Mouse (Mus musculus): ENCODE results near the gene Kctd3. TPM values are rescaled to one million over a fixed set of nuclear protein-coding genes. Genes with fewer than 3 reads are reported as not detected.

The Kctd3 gene
- 28.5 and 32.6 TPM in 2 replicates for polyA plus RNA-seq (2016; fragmentation: Nextera tagmentation; extraction: Ambion mirVana)

DNA sequence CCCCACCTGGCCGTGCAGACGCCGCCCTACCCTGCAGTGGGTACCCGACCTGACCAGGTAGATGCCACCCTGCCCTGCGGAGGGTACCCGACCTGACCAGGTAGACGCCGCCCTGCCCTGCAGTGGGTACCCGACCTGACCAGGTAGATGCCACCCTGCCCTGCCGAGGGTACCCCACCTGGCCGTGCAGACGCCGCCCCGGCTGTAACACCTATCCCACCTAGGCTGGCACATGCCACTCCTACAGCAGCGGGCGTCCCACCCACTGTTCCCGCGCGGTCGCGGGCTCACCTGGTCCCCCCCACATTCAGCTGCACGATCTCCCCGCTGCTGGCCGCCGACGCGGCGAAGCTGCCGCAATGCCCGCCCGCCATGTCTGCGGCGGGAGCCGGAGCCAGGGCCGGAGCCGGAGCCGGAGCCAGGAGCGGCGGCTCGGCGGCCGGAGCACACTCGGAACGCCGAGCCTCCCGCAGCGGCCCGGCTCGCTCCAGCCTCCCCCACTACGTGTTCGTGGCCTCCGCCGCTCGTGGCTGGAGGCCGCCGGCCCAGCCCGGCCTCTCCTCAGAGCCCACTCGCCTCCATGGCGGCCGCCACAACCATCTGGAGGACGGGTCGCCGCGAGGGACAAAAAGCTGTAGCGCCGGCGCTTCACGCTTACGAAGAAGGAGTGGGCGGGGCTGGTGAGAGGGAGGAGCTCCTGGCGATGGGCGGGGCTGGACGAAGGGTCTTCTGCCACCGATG, at the start of gene Kctd3:
Gene Kctd3, minus strand, starts transcription at position 603 of the 741 bp plus-strand sequence.
- under 1% methylated on average over 74 of the region's 74 CpGs for WGBS

GRCm38 (mm10) chr1:189057425-189057824, 49.8 kb upstream of the Kctd3 start:
- no peak for DNase-seq (ENCODE audit: low spot score)
- no peak overlapping the region for H3K27ac ChIP-seq
- WGBS = 66% methylated on average over 4 of the region's 4 CpGs
- H3K27me3 ChIP-seq (ENCODE audit: low read depth, poor library complexity, severe bottlenecking) = no peaks in the 10 kb centered on the region
- H3K36me3 ChIP-seq = no peaks in the 10 kb centered on the region
- H3K4me1 ChIP-seq = no peaks in the 10 kb centered on the region
- no peak overlapping the region for H3K4me3 ChIP-seq
- no peaks in the 10 kb centered on the region for H3K9me3 ChIP-seq (replicated peaks)

More for the DNA sequence above, at the start of gene Kctd3:
- Histone ChIP-seq H3K27me3 (ENCODE audit: low read depth, poor library complexity, severe bottlenecking) (0 out of 2 replicates have a peak, but pooled peaks cover 1% of the 10 kb centered on the region), H3K36me3 (peaks cover 20% of the 10 kb centered on the region), H3K4me1 (peaks cover 20% of the 10 kb centered on the region), H3K27ac (peak within 1 kb of the TSS; percentile 97), H3K4me3 (peak within 1 kb of the TSS; percentile 99), H3K9me3 (replicated peaks) (no peaks in the 10 kb centered on the region)
- DNase-seq (ENCODE audit: low spot score) = peak; percentile 99

GRCm38 (mm10) chr1:189055933-189056332, 48.3 kb upstream of the Kctd3 start:
- no peaks in the 10 kb centered on the region for H3K36me3 ChIP-seq
- no peak for DNase-seq (ENCODE audit: low spot score)
- no peaks in the 10 kb centered on the region for H3K27me3 ChIP-seq (ENCODE audit: low read depth, poor library complexity, severe bottlenecking)
- H3K9me3 ChIP-seq (replicated peaks) = no peaks in the 10 kb centered on the region
- H3K4me3 ChIP-seq = no peak overlapping the region
- H3K27ac ChIP-seq = no peak overlapping the region
- WGBS = 38% methylated on average over 2 of the region's 2 CpGs
- no peaks in the 10 kb centered on the region for H3K4me1 ChIP-seq

DNA sequence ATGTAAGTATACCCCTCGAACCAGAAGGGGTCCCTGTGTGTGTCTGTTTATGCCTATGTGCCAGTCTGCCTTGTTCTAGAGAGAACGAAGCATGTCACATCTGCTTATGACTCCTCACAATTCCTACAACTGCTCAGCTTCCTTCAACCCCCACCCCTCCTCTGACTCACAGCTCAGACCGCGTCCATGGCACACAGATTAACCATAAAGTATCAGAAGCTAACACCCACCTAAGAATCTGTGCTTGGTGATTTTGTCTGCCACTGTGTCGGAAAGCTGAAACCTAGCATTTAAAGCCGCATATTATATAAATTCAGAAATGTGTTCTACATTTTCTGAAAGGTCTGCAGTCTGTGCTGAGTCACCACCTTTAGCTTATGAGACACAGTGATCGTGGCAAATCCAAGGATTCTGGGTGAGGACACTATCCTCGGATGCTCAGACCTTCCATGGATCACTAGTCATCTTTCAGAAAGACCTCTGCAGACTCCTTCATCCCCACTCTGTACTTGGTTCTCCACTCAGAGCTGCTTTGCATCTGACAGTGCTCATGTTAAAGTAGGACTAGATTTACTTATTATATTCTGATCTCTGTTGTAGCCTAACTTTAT, 47.4 kb upstream of the Kctd3 start:
- DNase-seq (ENCODE audit: low spot score) = no peak
- Histone ChIP-seq H3K27me3 (ENCODE audit: low read depth, poor library complexity, severe bottlenecking) (no peaks in the 10 kb centered on the region), H3K4me3 (no peak overlapping the region), H3K4me1 (peaks cover 8% of the 10 kb centered on the region; the same call in 1 of the 2 replicates), H3K9me3 (replicated peaks) (no peaks in the 10 kb centered on the region), H3K36me3 (no peaks in the 10 kb centered on the region), H3K27ac (no peak overlapping the region)
- WGBS = 86% methylated on average over 8 of the region's 8 CpGs

- WGBS = 89% methylated on average over 5 of the region's 5 CpGs
- no peak for DNase-seq (ENCODE audit: low spot score)
Observed at GRCm38 (mm10) chr1:189054191-189054590, 46.5 kb upstream of the Kctd3 start.

DNA sequence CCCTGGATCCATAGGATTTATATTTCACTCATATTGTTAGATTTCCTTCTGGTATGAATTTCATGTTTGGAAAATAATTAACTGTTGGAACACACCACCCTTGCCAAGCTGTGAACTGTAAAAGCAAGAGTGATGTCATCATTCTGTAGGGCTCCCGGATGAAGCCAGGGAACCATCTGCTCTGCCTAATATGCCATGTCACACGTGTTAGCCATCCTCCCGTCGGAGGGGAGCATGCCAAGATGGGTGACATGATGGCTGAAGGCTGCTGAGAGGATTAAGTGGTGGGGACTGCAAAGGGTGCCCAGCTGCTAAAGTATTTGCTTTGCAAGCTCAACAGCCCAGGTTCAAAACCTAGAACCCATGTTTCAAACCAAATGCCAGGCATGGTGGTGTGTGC, 44.5 kb upstream of the Kctd3 start:
- peaks cover 14% of the 10 kb centered on the region; the same call in 1 of the 2 replicates for H3K4me1 ChIP-seq
- no peaks in the 10 kb centered on the region for H3K27me3 ChIP-seq (ENCODE audit: low read depth, poor library complexity, severe bottlenecking)
- no peaks in the 10 kb centered on the region for H3K36me3 ChIP-seq
- WGBS = 92% methylated on average over 4 of the region's 4 CpGs
- H3K9me3 ChIP-seq (replicated peaks) = no peaks in the 10 kb centered on the region
- no peak overlapping the region for H3K4me3 ChIP-seq
- H3K27ac ChIP-seq = no peak overlapping the region
- no peak for DNase-seq (ENCODE audit: low spot score)

More at GRCm38 (mm10) chr1:189054191-189054590, 46.5 kb upstream of the Kctd3 start:
- Histone ChIP-seq H3K4me3 (no peak overlapping the region), H3K36me3 (no peaks in the 10 kb centered on the region), H3K27ac (no peak overlapping the region), H3K27me3 (ENCODE audit: low read depth, poor library complexity, severe bottlenecking) (no peaks in the 10 kb centered on the region), H3K4me1 (peaks cover 14% of the 10 kb centered on the region; the same call in 1 of the 2 replicates), H3K9me3 (replicated peaks) (no peaks in the 10 kb centered on the region)

DNA sequence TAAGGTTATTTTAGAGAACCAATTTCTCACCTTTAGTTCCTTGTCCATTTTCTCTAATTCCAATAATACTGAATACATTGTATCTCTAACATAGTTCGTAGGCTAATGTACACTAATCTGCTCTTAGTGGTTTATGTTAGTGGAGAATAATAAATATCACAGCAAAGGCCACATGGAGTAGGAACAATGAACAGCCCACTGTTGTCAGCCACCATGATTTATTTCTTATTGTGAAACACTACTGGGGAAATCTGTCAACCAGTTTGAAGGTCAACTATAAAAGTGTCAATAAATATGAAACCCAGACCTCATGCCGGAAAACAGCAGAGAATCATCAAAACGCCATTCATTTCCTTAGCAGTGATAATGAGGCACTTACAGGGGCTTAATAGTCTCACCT, 42.5 kb upstream of the Kctd3 start:
- no peaks in the 10 kb centered on the region for H3K27me3 ChIP-seq (ENCODE audit: low read depth, poor library complexity, severe bottlenecking)
- H3K9me3 ChIP-seq (replicated peaks) = no peaks in the 10 kb centered on the region
- H3K4me3 ChIP-seq = no peak overlapping the region
- H3K27ac ChIP-seq = no peak overlapping the region
- H3K36me3 ChIP-seq = no peaks in the 10 kb centered on the region
- H3K4me1 ChIP-seq = peaks cover 14% of the 10 kb centered on the region; the same call in 1 of the 2 replicates
- DNase-seq (ENCODE audit: low spot score) = no peak
- WGBS = 61% methylated on average over 3 of the region's 3 CpGs

DNA sequence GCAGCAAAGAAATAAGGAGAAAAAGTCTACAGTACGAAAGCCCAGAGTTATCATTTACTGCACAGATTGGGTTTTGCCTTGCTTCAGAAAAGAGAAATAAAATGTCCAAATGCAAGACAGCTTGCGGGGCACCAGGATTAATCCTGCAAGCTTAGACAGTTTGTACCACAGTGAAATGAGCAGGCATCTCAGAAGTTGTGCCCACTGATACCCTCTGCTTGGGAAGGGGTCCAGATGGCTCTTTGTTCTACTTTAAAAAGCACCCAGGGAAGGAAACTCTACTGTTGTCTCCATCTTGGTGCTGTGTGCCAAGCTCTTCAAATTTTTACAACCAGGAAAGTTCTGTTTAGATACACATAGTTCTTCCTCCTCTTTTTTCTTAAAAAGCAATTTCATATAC, 40.7 kb upstream of the Kctd3 start:
- WGBS = 90% methylated on average over 2 of the region's 2 CpGs
- Histone ChIP-seq H3K9me3 (replicated peaks) (no peaks in the 10 kb centered on the region), H3K4me1 (peaks cover 14% of the 10 kb centered on the region; the same call in 1 of the 2 replicates), H3K27me3 (ENCODE audit: low read depth, poor library complexity, severe bottlenecking) (no peaks in the 10 kb centered on the region), H3K36me3 (no peaks in the 10 kb centered on the region), H3K27ac (no peak overlapping the region), H3K4me3 (no peak overlapping the region)
- DNase-seq (ENCODE audit: low spot score) = no peak

DNA sequence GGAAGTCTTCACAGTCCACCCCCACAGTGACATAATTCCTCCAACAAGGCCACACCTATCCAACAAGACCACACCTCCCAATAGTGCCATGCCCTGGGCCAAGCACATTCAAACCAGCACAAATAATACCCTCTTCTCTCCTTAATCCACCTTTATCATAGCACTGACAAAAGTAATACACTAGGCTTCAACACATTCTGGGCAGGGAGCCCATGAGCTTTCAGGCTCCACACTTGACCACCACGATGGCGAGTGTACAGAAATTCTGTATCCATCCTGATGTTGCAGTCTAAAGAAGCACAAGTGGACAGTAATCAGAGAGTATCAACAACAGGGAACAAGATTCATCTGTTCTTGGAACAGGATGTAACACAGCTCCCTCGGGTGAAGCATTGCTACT, 40.3 kb upstream of the Kctd3 start:
- Histone ChIP-seq H3K4me1 (peaks cover 14% of the 10 kb centered on the region; the same call in 1 of the 2 replicates), H3K27me3 (ENCODE audit: low read depth, poor library complexity, severe bottlenecking) (no peaks in the 10 kb centered on the region), H3K4me3 (no peak overlapping the region), H3K36me3 (no peaks in the 10 kb centered on the region), H3K9me3 (replicated peaks) (no peaks in the 10 kb centered on the region), H3K27ac (no peak overlapping the region)
- no peak for DNase-seq (ENCODE audit: low spot score)
- WGBS = 91% methylated on average over 3 of the region's 3 CpGs

GRCm38 (mm10) chr1:189046831-189047230, 39.2 kb upstream of the Kctd3 start:
- 78% methylated on average over 3 of the region's 3 CpGs for WGBS

DNA sequence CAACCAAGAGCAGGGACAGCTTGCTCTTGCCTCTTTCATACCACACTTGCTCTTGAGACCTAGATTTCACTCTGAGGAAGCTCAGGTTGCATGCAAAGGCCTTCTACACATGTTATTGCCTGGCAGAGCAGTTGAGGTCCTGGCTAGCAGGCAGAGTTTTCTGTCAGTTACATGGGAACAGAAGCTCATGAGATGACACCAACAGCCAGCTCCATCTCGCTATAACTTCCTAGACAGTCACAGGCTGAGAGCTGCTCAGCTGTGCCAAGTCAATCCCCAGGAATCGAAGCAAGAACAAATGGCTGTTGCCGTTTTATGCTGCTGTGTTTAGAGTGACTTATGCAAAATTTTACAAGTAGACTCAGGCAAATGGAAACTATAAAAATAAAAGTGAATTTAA, 38.7 kb upstream of the Kctd3 start:
- Histone ChIP-seq H3K4me1 (peaks cover 14% of the 10 kb centered on the region; the same call in 1 of the 2 replicates), H3K27me3 (ENCODE audit: low read depth, poor library complexity, severe bottlenecking) (no peaks in the 10 kb centered on the region), H3K9me3 (replicated peaks) (no peaks in the 10 kb centered on the region), H3K4me3 (no peak overlapping the region), H3K36me3 (no peaks in the 10 kb centered on the region), H3K27ac (no peak overlapping the region)
- WGBS = 89% methylated on average over 3 of the region's 3 CpGs
- no peak for DNase-seq (ENCODE audit: low spot score)

More at GRCm38 (mm10) chr1:189046831-189047230, 39.2 kb upstream of the Kctd3 start:
- H3K4me3 ChIP-seq = no peak overlapping the region
- H3K27me3 ChIP-seq (ENCODE audit: low read depth, poor library complexity, severe bottlenecking) = no peaks in the 10 kb centered on the region
- no peak for DNase-seq (ENCODE audit: low spot score)
- H3K4me1 ChIP-seq = peaks cover 14% of the 10 kb centered on the region; the same call in 1 of the 2 replicates
- no peaks in the 10 kb centered on the region for H3K36me3 ChIP-seq
- no peak overlapping the region for H3K27ac ChIP-seq
- H3K9me3 ChIP-seq (replicated peaks) = no peaks in the 10 kb centered on the region

DNA sequence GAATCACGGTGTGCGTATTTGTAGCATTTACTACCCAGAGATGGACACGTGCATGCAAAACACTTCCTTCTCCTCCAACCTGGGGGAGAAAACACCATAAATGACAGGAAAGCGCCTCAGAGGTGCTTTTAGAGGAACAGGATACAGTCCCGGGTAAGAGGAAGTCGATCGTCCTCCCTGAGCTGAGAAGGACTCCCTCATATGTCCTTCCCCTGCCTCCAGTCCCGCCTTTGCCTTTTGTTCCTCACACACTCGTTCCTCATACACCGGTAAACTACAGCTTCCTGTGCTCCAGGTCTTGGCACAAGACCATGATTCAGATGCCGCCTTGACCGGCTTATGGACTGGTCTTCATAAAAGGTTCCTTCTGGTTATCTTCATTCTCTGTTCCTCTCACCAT, 33.6 kb upstream of the Kctd3 start:
- 86% methylated on average over 12 of the region's 12 CpGs for WGBS
- Histone ChIP-seq H3K27ac (no peak overlapping the region), H3K36me3 (no peaks in the 10 kb centered on the region), H3K27me3 (ENCODE audit: low read depth, poor library complexity, severe bottlenecking) (no peaks in the 10 kb centered on the region), H3K4me1 (no peaks in the 10 kb centered on the region), H3K9me3 (replicated peaks) (no peaks in the 10 kb centered on the region), H3K4me3 (no peak overlapping the region)
- no peak for DNase-seq (ENCODE audit: low spot score)

DNA sequence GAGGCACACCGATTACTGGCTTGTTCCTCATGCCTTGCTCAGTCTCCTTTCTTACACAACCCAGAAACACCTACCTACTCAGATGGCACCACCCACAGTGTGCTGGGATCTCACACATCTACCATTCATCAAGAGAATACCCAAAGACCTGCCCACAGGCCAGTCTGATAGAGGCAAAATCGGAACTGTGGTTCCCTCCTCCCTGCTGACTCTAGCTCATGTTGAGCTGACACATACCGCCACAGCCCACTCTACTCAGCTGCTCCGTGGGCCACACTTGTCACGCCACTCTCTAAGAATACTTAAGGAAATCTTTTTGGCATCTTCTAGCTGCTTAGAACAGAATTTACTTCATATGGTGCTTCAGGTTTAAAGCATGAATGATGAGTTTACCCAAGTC, 31.7 kb upstream of the Kctd3 start:
- Histone ChIP-seq H3K27ac (no peak overlapping the region), H3K4me3 (no peak overlapping the region), H3K27me3 (ENCODE audit: low read depth, poor library complexity, severe bottlenecking) (no peaks in the 10 kb centered on the region), H3K36me3 (no peaks in the 10 kb centered on the region), H3K4me1 (no peaks in the 10 kb centered on the region), H3K9me3 (replicated peaks) (no peaks in the 10 kb centered on the region)
- no peak for DNase-seq (ENCODE audit: low spot score)
- 88% methylated on average over 5 of the region's 5 CpGs for WGBS
